Mouse (Mus musculus) heart, postnatal 0 days (tissue): ENCODE results near the gene Rinl. TPM values are rescaled to one million over a fixed set of nuclear protein-coding genes. Genes with fewer than 3 reads are reported as not detected.
A peak's percentile ranks its signal among the peaks of the same experiment; 100 is the strongest.

Source experiments
- ATAC-seq: fragments of 200-750 bp; cut with Nextera tagmentation; 2 replicates; pipeline ENCODE4 v1.8.0; 2017; ENCODE audit warnings: low read depth, moderate number of reproducible peaks, moderate library complexity; ENCODE audit not compliant: insufficient read depth
- DNase-seq: peaks from one replicate; pipeline ENCODE4 v3.0.0-alpha.2; 2016; ENCODE audit warnings: low spot score
- H3K27ac ChIP-seq: fragments of 300-500 bp; sonication (generic); 2 replicates; pipeline ENCODE4 v1.5.1; 2014; ENCODE audit warnings: low read depth, mild to moderate bottlenecking
- H3K27me3 ChIP-seq: fragments of 300-500 bp; sonication (generic); 2 replicates; pipeline ENCODE4 v1.6.1; 2014; ENCODE audit warnings: low read length, mixed read lengths; ENCODE audit not compliant: control insufficient read depth, insufficient read depth
- H3K36me3 ChIP-seq: fragments of 300-500 bp; sonication (generic); replicated peaks from 2 replicates; pipeline ENCODE4 v1.6.1; 2014; ENCODE audit warnings: low read length, mixed read lengths; ENCODE audit not compliant: control insufficient read depth, insufficient read depth
- H3K4me1 ChIP-seq: fragments of 300-500 bp; sonication (generic); 2 replicates; pipeline ENCODE4 v1.6.1; 2014; ENCODE audit warnings: antibody characterized with exemption; ENCODE audit not compliant: control insufficient read depth, insufficient read depth
- H3K4me2 ChIP-seq: fragments of 300-500 bp; sonication (generic); 2 replicates; pipeline ENCODE4 v1.6.1; 2014; ENCODE audit warnings: low read depth, mild to moderate bottlenecking, low read length, moderate library complexity
- H3K4me3 ChIP-seq: fragments of 300-500 bp; sonication (generic); 2 replicates; pipeline ENCODE4 v1.5.1; 2014; ENCODE audit warnings: low read depth, low read length
- H3K9ac ChIP-seq: fragments of 300-500 bp; sonication (generic); replicated peaks from 2 replicates; pipeline ENCODE4 v1.6.1; 2014; ENCODE audit warnings: low read depth, low read length, mixed read lengths
- H3K9me3 ChIP-seq: fragments of 300-500 bp; sonication (generic); replicated peaks from 2 replicates; pipeline ENCODE4 v1.6.1; 2016; ENCODE audit warnings: low read length; ENCODE audit not compliant: control insufficient read depth
- CTCF ChIP-seq: IDR thresholded peaks from 2 replicates; pipeline ENCODE4 v1.5.1; 2016; ENCODE audit warnings: antibody characterized with exemption, control low read depth, low read depth
- EP300 ChIP-seq: IDR thresholded peaks from 2 replicates; pipeline ENCODE4 v1.6.1; 2016; ENCODE audit warnings: antibody characterized with exemption, low read depth
- WGBS: fragments of 180-500 bp; shearing (Covaris S2); extraction: QIAGEN DNeasy Blood & Tissue Kit; methylation state at CpG from one replicate; pipeline ENCODE4 v1.1.7; 2014; 5-methylcytosine and 5-hydroxymethylcytosine counted together
- polyA plus RNA-seq: library from polyadenylated mRNA; unstranded; fragments of >200 nt; fragmentation: Nextera tagmentation; extraction: Ambion mirVana; gene quantifications from 2 replicates; pipeline ENCODE4 v1.2.1, GENCODE M21; 2015
- total RNA-seq: library from RNA; depleted of rRNA; stranded (reverse); fragments of >200 nt; gene quantifications from 2 replicates; pipeline ENCODE4 v1.2.3, GENCODE M21; 2014; ENCODE audit warnings: low replicate concordance

The Rinl gene
- total and polyA plus RNA-seq, 2 experiments from 2014 or later, result 2.3 to 2.7 TPM

DNA sequence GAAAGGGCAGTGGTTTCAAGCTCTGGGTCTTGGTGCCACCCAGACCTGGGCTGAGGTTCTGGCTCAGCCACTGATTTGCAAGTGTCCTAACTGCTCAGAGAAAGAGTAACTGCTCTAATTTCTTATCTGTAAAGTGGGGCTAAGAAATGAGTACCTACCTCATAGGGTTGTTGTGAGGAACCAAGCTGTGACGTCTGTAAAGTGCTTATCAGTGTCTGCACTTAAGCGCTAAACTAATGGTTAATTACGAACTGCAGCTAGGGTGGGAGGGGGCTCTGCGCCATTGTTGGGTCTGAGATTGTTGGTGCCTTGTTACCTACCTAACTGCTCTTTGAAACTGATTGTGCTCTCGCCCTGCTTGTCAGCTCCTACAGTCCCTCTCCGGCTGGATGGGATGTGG is 28.8 kb downstream of the Rinl start:
- H3K4me1 ChIP-seq, result peaks cover 25% of the 10 kb centered on the region
- DNase-seq, result no peak
- H3K4me2 ChIP-seq, result no peak overlapping the region
- H3K36me3 ChIP-seq, result peaks cover 99% of the 10 kb centered on the region
- no peaks in the 10 kb centered on the region for H3K27me3 ChIP-seq
- WGBS, result 52% methylated on average over 6 of the region's 6 CpGs
- no peak for ATAC-seq
- no peak overlapping the region for H3K9ac ChIP-seq
- H3K9me3 ChIP-seq, result no peaks in the 10 kb centered on the region
- peak overlapping the region; percentile 39; the same call in 1 of the 2 replicates for H3K27ac ChIP-seq
- TF ChIP-seq CTCF, result no peak
- no peak for TF ChIP-seq EP300
- H3K4me3 ChIP-seq, result no peak overlapping the region

GRCm38 (mm10) chr7:28817957-28818356 is 29.2 kb downstream of the Rinl start:
- no peaks in the 10 kb centered on the region for H3K9me3 ChIP-seq
- peaks cover 98% of the 10 kb centered on the region for H3K36me3 ChIP-seq
- H3K4me1 ChIP-seq, result peaks cover 21% of the 10 kb centered on the region
- H3K4me3 ChIP-seq, result no peak overlapping the region
- TF ChIP-seq CTCF, result no peak
- no peak for TF ChIP-seq EP300
- DNase-seq (no peak), ATAC-seq (no peak)
- no peaks in the 10 kb centered on the region for H3K27me3 ChIP-seq
- WGBS, result 79% methylated on average over 4 of the region's 4 CpGs
- H3K9ac ChIP-seq, result no peak overlapping the region
- H3K27ac ChIP-seq, result peak overlapping the region; percentile 39; the same call in 1 of the 2 replicates
- no peak overlapping the region for H3K4me2 ChIP-seq

DNA sequence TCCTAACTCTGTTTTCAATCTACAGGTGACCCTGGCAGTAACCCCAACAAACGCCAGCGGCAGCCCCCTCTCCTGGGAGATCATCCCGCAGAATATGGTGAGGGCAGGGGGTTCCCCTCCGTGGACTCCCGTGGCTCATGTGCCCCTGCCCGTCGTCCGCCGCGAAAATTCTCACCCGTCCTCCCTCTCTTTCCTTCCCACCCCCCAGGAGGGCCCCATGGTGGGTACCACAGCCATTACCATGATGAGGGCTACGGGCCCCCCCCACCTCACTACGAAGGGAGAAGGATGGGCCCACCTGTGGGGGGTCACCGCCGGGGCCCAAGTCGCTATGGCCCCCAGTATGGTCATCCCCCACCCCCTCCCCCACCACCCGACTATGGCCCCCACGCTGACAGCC is 29.7 kb downstream of the Rinl start:
- H3K27ac ChIP-seq, result 0 out of 2 replicates have a peak overlapping the region, but pooled peaks have one; percentile 39
- peaks cover 96% of the 10 kb centered on the region for H3K36me3 ChIP-seq
- H3K4me1 ChIP-seq, result peaks cover 17% of the 10 kb centered on the region
- no peak overlapping the region for H3K9ac ChIP-seq
- no peak overlapping the region for H3K4me2 ChIP-seq
- TF ChIP-seq EP300, result no peak
- no peak for TF ChIP-seq CTCF
- H3K4me3 ChIP-seq, result no peak overlapping the region
- DNase-seq (no peak), ATAC-seq (no peak)
- no peaks in the 10 kb centered on the region for H3K9me3 ChIP-seq
- WGBS, result 81% methylated on average over 18 of the region's 18 CpGs
- no peaks in the 10 kb centered on the region for H3K27me3 ChIP-seq

GRCm38 (mm10) chr7:28818861-28819452 is 30.2 kb downstream of the Rinl start:
- no peak overlapping the region for H3K4me3 ChIP-seq
- H3K4me1 ChIP-seq, result peaks cover 19% of the 10 kb centered on the region
- no peak for ATAC-seq
- no peak for DNase-seq
- no peak overlapping the region for H3K9ac ChIP-seq
- H3K27ac ChIP-seq, result no peak overlapping the region
- H3K9me3 ChIP-seq, result no peaks in the 10 kb centered on the region
- TF ChIP-seq CTCF (no peak), EP300 (no peak)
- H3K4me2 ChIP-seq, result no peak overlapping the region
- 72% methylated on average over 4 of the region's 4 CpGs for WGBS
- H3K27me3 ChIP-seq, result no peaks in the 10 kb centered on the region
- peaks cover 91% of the 10 kb centered on the region for H3K36me3 ChIP-seq

DNA sequence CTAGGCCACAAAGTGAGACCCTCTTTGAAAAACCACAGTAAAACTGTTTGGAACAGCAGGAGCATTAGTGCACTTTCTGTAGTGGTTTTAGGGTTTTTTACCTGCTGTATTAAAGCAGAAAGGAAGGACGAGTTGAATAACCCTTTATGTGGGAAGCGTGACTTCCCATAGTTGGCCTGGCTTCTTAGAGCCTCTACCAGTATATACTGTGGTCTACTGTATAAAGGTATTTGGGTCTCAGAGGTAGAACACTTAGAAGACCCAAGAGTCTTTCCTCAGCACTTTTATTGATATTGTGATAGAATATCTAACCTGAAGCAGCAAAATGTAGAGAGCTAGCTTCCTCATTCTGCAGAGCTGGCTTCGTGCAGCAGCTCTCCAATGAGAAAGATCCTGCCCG is 30.8 kb downstream of the Rinl start:
- Histone ChIP-seq H3K27ac (peak overlapping the region; percentile 66), H3K4me3 (no peak overlapping the region), H3K9ac (no peak overlapping the region), H3K4me2 (no peak overlapping the region), H3K36me3 (peaks cover 84% of the 10 kb centered on the region), H3K9me3 (no peaks in the 10 kb centered on the region), H3K4me1 (peaks cover 19% of the 10 kb centered on the region), H3K27me3 (no peaks in the 10 kb centered on the region)
- TF ChIP-seq CTCF, result no peak
- TF ChIP-seq EP300, result no peak
- DNase-seq (no peak), ATAC-seq (no peak)
- WGBS, result 79% methylated on average over 4 of the region's 4 CpGs
